Mouse (Mus musculus): Measurements from ENCODE around the gene Ptprh. TPM values are rescaled to one million over a fixed set of nuclear protein-coding genes. Genes with fewer than 3 reads are reported as not detected.
A peak's percentile ranks its signal among the peaks of the same experiment; 100 is the strongest.

Gene Ptprh
- polyA plus RNA-seq, 1 experiment = 1.4 TPM

- TF ChIP-seq POLR2A (IDR thresholded peaks at IDR 0.05; ENCODE audit: borderline replicate concordance, insufficient read depth, low read length) (no peak), CTCF (IDR thresholded peaks at IDR 0.05; ENCODE audit: borderline replicate concordance, insufficient read depth, low read depth, low read length) (no peak)
- Histone ChIP-seq H3K27ac (ENCODE audit: insufficient read depth, low read length) (no peak overlapping the region), H3K4me1 (ENCODE audit: control insufficient read depth, insufficient read depth, low read length) (no peaks in the 10 kb centered on the region), H3K27me3 (ENCODE audit: control insufficient read depth, insufficient read depth, low read length) (no peaks in the 10 kb centered on the region), H3K4me3 (replicated peaks; ENCODE audit: insufficient read depth, low read depth, low read length) (no peak overlapping the region)
- no peak for DNase-seq
- WGBS = 78% methylated on average over 8 of the region's 8 CpGs
Measured at GRCm38 (mm10) chr7:4508739-4509116, 95.1 kb downstream of the Ptprh start.

DNA sequence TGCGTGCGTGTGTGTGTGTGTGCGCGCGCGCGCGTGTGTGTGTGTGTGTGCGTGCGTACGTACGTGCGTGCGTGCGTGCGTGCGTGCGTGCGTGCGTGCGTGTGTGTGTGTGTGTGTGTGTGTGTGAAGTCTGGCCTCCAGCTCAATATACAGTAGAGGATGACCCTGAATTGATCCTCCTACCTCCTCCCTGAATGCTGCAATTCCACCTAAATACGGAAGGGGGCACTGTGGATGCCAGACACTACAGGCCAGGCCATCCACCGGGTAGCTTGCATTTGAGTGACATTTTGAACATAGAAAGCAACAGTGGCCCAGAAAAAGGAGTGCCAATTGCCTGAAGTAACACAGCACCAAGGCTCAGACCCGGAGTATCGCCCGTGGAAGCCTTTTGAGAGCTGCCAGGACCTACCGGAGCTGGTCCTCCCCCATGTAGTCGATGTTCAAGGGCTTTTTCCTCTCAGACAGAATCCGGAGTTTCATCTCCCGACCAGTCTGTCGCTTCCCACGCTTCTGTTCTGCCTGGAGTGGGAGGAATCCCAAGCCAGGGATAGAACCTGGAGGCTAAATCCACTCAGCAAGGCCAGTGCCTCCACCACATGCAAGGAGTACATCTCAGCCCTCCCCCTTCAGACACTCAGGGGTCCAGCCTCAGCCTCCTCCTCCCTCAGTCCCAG is 95.6 kb downstream of the Ptprh start:
- Histone ChIP-seq H3K4me1 (ENCODE audit: control insufficient read depth, insufficient read depth, low read length) (no peaks in the 10 kb centered on the region), H3K27ac (ENCODE audit: insufficient read depth, low read length) (no peak overlapping the region), H3K4me3 (replicated peaks; ENCODE audit: insufficient read depth, low read depth, low read length) (no peak overlapping the region), H3K27me3 (ENCODE audit: control insufficient read depth, insufficient read depth, low read length) (no peaks in the 10 kb centered on the region)
- DNase-seq = no peak
- TF ChIP-seq POLR2A (IDR thresholded peaks at IDR 0.05; ENCODE audit: borderline replicate concordance, insufficient read depth, low read length) = no peak
- TF ChIP-seq CTCF (IDR thresholded peaks at IDR 0.05; ENCODE audit: borderline replicate concordance, insufficient read depth, low read depth, low read length) = peak; percentile 27; the same call in 1 of the 2 replicates
- WGBS = 66% methylated on average over 32 of the region's 32 CpGs

GRCm38 (mm10) chr7:4507220-4507619 is 96.6 kb downstream of the Ptprh start:
- 63% methylated on average over 3 of the region's 4 CpGs for WGBS
- TF ChIP-seq CTCF (IDR thresholded peaks at IDR 0.05; ENCODE audit: borderline replicate concordance, insufficient read depth, low read depth, low read length) = no peak
- no peak overlapping the region for H3K4me3 ChIP-seq (replicated peaks; ENCODE audit: insufficient read depth, low read depth, low read length)
- H3K27me3 ChIP-seq (ENCODE audit: control insufficient read depth, insufficient read depth, low read length) = no peaks in the 10 kb centered on the region
- DNase-seq = no peak
- no peaks in the 10 kb centered on the region for H3K4me1 ChIP-seq (ENCODE audit: control insufficient read depth, insufficient read depth, low read length)
- no peak overlapping the region for H3K27ac ChIP-seq (ENCODE audit: insufficient read depth, low read length)

DNA sequence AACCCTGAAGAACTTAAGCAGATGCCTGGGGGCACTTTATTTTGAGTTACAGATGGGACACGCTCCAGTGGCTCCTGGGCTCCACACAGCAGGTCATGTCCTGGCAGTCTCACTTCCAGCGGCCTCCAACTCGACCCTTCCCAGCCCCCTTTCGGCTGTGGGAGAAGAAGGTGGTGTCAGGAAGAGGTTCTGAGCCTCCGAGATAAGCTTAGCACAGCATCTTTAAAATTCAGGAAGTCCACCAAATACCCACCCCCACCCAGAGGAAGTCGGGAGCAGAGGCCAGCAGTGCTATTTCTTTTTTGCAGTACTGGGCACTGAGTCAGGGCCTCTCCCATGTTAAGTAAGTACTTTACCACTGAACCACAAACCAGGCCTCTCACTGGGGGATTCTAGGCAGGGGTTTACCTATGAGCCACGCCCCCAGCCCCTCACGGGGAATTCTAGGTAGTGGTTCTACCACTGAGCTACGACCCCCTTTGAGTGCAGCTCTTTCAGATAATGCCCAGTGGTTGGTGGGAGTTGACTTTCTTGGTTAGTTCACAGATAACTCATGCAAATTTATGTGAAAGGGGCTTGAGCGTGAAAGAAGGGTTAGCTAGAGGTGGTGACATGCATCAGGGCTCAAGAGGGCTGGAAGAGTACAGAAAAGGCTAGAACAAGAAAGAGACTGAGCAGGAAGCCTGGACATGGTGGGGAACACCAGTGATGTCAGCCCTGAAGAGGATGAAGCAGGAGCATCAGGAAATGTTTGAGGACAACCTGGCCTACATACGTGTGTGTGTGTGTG is 99.0 kb downstream of the Ptprh start:
- Histone ChIP-seq H3K4me3 (replicated peaks; ENCODE audit: insufficient read depth, low read depth, low read length) (no peak overlapping the region), H3K27ac (ENCODE audit: insufficient read depth, low read length) (no peak overlapping the region), H3K4me1 (ENCODE audit: control insufficient read depth, insufficient read depth, low read length) (peaks cover 3% of the 10 kb centered on the region), H3K27me3 (ENCODE audit: control insufficient read depth, insufficient read depth, low read length) (no peaks in the 10 kb centered on the region)
- DNase-seq = no peak
- WGBS = 44% methylated on average over 11 of the region's 11 CpGs
- TF ChIP-seq CTCF (IDR thresholded peaks at IDR 0.05; ENCODE audit: borderline replicate concordance, insufficient read depth, low read depth, low read length) = no peak
- no peak for TF ChIP-seq POLR2A (IDR thresholded peaks at IDR 0.05; ENCODE audit: borderline replicate concordance, insufficient read depth, low read length)

GRCm38 (mm10) chr7:4503858-4504257 is 100.0 kb downstream of the Ptprh start:
- Histone ChIP-seq H3K27ac (ENCODE audit: insufficient read depth, low read length) (no peak overlapping the region), H3K4me1 (ENCODE audit: control insufficient read depth, insufficient read depth, low read length) (peaks cover 12% of the 10 kb centered on the region), H3K27me3 (ENCODE audit: control insufficient read depth, insufficient read depth, low read length) (no peaks in the 10 kb centered on the region), H3K4me3 (replicated peaks; ENCODE audit: insufficient read depth, low read depth, low read length) (no peak overlapping the region)
- no peak for DNase-seq
- WGBS = 81% methylated on average over 5 of the region's 5 CpGs
- TF ChIP-seq POLR2A (IDR thresholded peaks at IDR 0.05; ENCODE audit: borderline replicate concordance, insufficient read depth, low read length) (no peak), CTCF (IDR thresholded peaks at IDR 0.05; ENCODE audit: borderline replicate concordance, insufficient read depth, low read depth, low read length) (no peak)

DNA sequence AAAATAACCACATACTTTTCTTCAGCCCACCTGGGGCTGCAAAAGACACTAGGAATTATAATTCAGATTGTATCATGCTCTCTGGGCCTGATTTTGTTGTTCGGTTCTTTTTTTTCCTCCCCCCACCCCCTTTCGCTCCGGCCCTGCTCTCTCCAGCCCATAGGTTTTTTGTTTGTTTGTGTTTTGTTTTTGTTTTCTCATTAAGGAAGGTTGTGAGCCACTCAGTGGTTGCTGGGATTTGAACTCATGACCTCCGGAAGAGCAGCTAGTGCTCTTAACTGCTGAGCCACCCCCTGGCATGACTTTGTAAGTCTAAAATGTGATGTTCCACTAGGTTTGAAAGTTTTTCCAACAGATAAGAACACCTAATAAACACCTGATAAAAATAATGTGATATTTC is 100.7 kb downstream of the Ptprh start:
- Histone ChIP-seq H3K4me1 (ENCODE audit: control insufficient read depth, insufficient read depth, low read length) (peaks cover 14% of the 10 kb centered on the region), H3K4me3 (replicated peaks; ENCODE audit: insufficient read depth, low read depth, low read length) (no peak overlapping the region), H3K27ac (ENCODE audit: insufficient read depth, low read length) (no peak overlapping the region), H3K27me3 (ENCODE audit: control insufficient read depth, insufficient read depth, low read length) (no peaks in the 10 kb centered on the region)
- no peak for DNase-seq
- TF ChIP-seq POLR2A (IDR thresholded peaks at IDR 0.05; ENCODE audit: borderline replicate concordance, insufficient read depth, low read length) = no peak
- no peak for TF ChIP-seq CTCF (IDR thresholded peaks at IDR 0.05; ENCODE audit: borderline replicate concordance, insufficient read depth, low read depth, low read length)
- 69% methylated on average over 4 of the region's 4 CpGs for WGBS

- peaks cover 14% of the 10 kb centered on the region for H3K4me1 ChIP-seq (ENCODE audit: control insufficient read depth, insufficient read depth, low read length)
- DNase-seq = peak; percentile 50 to 87
- TF ChIP-seq CTCF (IDR thresholded peaks at IDR 0.05; ENCODE audit: borderline replicate concordance, insufficient read depth, low read depth, low read length) (no peak), POLR2A (IDR thresholded peaks at IDR 0.05; ENCODE audit: borderline replicate concordance, insufficient read depth, low read length) (no peak)
- H3K27me3 ChIP-seq (ENCODE audit: control insufficient read depth, insufficient read depth, low read length) = no peaks in the 10 kb centered on the region
- peak overlapping the region; percentile 99 for H3K4me3 ChIP-seq (replicated peaks; ENCODE audit: insufficient read depth, low read depth, low read length)
- 8% methylated on average over 14 of the region's 14 CpGs for WGBS
- no peak overlapping the region; the same call in 1 of the 2 replicates for H3K27ac ChIP-seq (ENCODE audit: insufficient read depth, low read length)
Measured at GRCm38 (mm10) chr7:4502421-4503090, 101.3 kb downstream of the Ptprh start.

All from cerebellum, adult 2 months (tissue).